Mouse (Mus musculus): ENCODE measurements around the gene Klhl25.
"Not testable (repeated sequence)": the region's sequence is repeated elsewhere in the genome, so short reads cannot be mapped to it uniquely, and the experiment has no call there.

Klhl25 gene

DNA sequence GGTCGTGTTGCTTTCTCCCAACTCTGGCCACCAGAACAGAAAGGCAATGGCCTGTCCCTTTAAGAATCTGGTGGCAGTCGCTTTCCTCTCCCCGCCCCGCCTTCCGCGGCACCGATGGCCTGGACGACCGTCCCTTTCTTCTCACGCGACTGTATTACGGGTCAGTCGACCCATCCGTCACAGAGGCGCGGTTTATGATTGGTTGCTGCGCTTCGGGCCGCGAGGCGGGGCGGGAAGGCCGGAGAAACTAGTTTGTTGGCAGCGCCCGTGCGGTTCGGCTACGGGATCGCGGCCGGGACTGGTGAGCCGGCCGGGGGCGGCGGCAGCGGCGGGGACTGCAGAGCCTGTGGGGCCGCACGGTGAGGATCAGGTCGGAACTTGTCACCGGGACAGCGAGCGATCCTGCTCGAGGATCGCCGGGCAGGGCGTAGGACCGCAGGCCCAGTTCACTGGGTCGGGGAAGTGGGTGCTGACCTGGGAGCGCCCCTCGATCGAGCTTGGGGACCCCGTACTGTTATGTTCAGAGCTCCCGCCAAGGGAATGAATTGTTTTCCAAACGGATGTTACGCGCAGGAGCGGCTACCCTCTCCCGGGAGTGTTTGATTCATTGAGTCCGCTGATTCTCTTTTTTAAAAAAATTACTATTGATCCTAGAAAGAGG is at the start of gene Klhl25:
Gene Klhl25, plus strand, starts transcription at position 196 of the 661 bp plus-strand sequence.
- CTCF ChIA-PET, result interaction anchor here (0.5 to 1.7 kb wide), 3 partner anchors 22 to 100 kb away, joined by 3 to 10 read pairs (median 5); no protein-coding TSS in a partner anchor

DNA sequence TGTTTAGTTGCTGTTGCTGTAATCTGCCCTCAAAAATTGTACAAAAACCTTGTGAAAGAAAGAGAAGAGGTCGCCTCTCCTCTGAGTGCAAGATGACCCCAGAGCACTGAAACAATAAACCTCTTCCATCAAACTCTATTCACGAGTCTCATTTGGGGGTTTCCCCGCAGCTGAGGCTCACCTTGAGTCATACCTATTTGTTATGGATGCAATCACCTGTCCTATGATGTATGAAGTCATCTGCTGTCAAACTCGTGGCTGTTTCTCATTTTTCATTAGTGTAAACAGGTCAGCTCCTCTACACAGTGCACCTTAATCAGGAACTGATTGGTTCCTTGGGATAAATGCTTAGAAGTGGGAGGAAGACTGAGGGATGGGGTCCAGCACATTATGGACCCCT is 47.6 kb upstream of the Klhl25 start:
- CTCF ChIA-PET, result interaction anchor here (0.5 kb wide), 1 partner anchor 308 kb away, joined by 5 read pairs; no protein-coding TSS in a partner anchor

DNA sequence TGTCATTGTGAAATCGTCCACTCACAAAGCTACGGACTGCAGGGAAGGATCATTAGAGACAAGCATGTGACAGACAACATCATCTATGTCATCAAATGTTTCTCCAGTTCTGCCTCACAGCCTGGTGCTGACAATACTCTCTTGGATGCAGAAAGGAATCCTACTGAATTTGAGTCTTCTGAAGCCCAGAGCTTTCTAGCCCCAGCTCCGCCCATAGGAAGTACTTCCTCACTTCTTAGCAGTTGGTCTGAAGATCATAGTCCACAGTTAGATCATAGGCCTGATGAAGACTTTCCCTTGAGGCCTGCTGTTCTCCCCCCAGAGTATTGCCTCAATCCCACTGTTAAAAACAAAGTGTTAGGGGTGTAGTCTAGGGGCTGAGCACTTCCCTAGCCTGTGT is 47.1 kb upstream of the Klhl25 start:
- CTCF ChIA-PET, result interaction anchor here (0.5 kb wide), 1 partner anchor 309 kb away, joined by 5 read pairs; no protein-coding TSS in a partner anchor

- CTCF ChIA-PET, result no interaction called here
Measured at GRCm38 (mm10) chr7:75801621-75802358, 46.3 kb upstream of the Klhl25 start.

DNA sequence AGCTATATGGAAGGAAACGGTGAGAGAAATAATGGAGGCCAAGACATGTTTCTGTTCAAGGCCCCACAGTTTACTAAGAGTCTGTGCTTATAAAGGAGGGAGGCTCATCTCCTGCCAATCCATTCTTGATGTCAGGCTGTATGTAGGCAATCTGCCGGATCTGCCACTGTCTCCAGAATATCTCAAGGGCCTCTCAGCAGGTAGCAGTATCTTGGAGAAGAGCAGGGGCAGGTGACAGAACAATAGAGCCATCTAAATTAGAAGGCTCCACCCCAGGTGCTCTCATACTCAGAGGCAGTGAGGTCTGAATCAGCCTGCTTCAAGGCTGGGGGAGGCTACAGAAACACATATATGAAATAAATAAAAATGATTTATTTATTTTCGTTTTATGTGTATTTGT is 45.2 kb upstream of the Klhl25 start:
- CTCF ChIA-PET, result no interaction called here

GRCm38 (mm10) chr7:75806161-75806560 is 41.9 kb upstream of the Klhl25 start:
- CTCF ChIA-PET, result no interaction called here

- CTCF ChIA-PET, result no interaction called here
Measured at GRCm38 (mm10) chr7:75806711-75807110, 41.4 kb upstream of the Klhl25 start.

GRCm38 (mm10) chr7:75807460-75808304 is 40.4 kb upstream of the Klhl25 start:
- CTCF ChIA-PET, result interaction anchor here (0.7 kb wide), 2 partner anchors 27 to 669 kb away, joined by 6 to 8 read pairs; no protein-coding TSS in a partner anchor

DNA sequence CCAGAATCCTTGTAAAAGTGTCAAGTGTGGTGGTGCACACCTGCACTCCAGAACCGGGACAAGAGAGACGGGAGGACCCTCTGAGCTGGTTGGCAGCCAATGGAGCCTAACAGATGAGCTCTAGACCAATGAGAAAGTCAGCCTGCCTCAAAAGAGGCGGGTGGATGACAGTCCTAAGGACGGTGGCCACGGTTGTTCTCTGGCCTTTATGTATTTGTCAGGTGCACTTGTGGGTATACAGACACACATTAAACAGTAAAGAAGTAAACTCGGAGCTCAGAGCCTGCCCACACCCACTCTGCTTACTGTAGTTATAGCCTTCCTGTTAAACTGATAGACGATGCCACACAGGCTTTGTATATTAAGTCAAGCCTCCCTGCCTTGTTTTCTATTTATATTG is 27.4 kb upstream of the Klhl25 start:
- CTCF ChIA-PET, result no interaction called here

DNA sequence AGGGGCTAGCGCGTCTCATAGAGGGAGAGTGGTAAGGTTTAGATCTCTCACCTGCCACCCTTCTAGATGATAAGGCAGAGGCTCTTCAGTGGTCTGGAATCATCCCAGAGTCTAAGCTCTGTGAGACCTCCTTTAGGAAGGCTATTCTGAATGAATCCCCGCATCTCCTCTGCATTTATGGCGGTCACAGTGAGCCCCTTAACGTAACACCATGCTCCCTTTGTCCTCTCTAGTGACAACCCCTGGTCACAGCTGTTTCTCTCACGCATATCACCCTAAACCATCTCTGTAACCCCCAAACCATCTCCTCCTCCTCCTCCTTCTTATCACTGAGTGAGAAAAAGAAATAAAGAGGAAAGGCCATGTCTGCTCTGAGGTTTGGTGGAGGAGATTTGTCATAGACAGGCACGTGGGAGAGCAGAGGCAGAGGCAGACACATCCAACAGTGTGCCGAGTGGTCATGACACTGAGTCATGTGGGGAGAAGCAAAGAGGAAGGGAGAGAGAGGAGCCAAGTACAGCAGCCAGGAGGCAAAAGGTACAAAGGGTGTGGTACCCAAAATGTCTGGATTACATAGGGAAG is 25.9 kb upstream of the Klhl25 start:
- CTCF ChIA-PET, result no interaction called here

- CTCF ChIA-PET, result no interaction called here
Measured at GRCm38 (mm10) chr7:75823071-75823470, 25.0 kb upstream of the Klhl25 start.

DNA sequence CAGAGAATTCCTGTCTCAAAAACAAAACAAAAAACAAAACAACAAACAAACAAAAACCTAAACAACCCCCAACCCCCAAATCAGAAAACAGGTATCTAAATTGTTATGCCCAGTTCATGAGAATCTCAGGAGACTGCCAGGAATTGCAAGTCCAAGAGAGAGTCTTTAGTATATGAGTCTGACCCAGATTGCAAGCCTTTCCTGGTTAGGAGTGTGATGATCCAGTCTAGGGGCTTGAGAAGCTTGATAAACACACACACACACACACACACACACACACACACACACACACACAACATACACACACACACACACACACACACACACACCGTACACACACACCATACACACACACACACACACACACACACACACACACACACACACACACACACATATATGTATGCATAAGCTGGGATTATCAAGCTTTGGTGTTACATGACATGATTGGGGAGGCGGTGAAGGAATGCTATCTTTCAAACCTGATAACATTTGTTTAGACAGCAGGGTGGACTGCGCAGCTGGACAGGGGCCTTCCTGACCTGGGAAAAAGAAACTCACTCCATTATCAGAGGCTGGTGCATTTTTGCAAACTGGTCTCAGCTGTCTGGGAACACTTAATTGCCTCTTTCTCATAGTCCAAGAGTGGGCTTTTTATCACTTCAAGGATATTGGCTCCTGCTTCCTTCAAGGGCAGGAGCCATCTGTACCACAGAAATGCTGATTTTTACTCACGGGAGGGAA is 21.6 kb upstream of the Klhl25 start:
- CTCF ChIA-PET, result interaction anchor here (0.7 kb wide), 1 partner anchor 117 kb away, joined by 4 read pairs; no protein-coding TSS in a partner anchor

GRCm38 (mm10) chr7:75827357-75827756 is 20.8 kb upstream of the Klhl25 start:
- CTCF ChIA-PET, result interaction anchor here (0.7 kb wide), 1 partner anchor 118 kb away, joined by 4 read pairs; no protein-coding TSS in a partner anchor

- CTCF ChIA-PET, result no interaction called here
Measured at GRCm38 (mm10) chr7:75827850-75828249, 20.3 kb upstream of the Klhl25 start.

DNA sequence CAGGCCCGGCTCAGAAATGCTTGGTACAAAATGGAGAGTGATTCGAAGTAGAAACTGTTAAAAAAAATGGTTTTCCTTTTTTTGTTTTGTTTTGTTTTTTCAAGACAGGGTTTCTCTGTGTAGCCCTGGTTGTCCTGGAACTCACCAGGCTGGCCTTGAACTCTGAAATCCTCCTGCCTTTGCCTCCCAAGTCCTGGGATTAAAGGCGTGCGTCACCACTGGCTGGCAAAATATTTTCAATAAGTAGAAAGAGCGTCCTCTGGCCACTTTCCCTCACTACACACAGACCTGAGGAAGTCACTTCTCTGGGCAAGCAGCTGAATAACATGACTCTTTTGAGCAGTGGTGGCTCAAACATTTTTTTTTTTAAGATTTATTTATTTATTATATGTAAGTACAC is 19.6 kb upstream of the Klhl25 start:
- CTCF ChIA-PET, result interaction anchor here (0.6 to 1.7 kb wide), 3 partner anchors 83 to 251 kb away, joined by 3 to 7 read pairs (median 5); no protein-coding TSS in a partner anchor

DNA sequence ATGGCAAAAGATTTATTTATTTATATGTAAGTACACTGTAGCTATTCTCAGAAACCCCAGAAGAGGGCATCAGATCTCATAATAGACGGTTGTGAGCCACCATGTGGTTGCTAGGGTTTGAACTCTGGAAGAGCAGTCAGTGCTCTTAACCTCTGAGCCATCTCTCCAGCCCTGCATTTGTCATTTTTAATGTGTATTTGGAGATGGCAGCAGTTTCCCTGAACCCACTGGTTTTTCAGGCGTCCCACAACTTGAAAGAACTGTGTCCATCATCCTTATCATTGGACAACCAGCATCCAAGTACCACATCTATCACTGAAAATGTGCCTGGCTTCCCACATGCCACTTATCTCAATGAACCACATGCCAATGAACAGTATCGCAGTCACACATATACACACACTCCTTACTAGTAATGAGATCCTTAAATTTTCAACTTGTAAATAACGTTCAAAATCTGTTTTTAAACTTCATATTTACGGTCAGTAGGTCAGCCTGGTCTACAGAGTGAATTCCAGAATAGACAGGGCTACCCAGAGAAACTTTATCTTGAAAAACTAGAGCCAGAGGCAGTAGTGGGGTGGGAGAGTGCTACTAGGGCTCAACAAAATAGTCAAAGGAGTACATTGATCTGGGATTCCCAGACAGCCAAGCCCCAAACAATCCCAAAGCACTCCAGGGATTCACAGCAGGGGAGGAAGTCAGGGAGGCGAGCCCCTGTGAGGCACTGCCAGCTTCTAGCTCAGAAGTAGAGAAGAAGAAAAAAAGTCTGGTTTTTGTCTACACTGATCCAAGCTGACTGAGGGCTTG is 17.7 kb upstream of the Klhl25 start:
- CTCF ChIA-PET, result interaction anchor here (0.5 to 0.7 kb wide), 2 partner anchors 41 to 461 kb away, joined by 3 to 11 read pairs; no protein-coding TSS in a partner anchor

DNA sequence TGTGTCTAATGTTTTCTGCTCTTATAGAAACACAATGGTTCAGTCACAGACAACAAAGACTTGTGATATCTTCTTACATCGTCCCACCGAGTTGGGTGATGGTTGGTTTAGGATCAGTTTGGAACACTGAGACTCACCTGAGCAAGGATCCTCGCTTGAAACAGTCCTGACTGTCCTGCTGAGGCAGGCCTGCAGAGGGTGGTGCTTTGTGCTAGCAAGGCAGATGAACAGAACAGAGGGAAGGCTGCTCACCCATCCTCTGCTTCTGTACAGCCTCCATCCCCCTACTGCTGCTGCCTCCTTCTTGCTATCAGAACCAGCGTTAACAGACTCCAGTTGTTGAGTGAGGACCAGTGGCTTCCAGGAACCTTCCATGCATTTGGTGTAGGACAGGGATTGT is 14.2 kb upstream of the Klhl25 start:
- CTCF ChIA-PET, result not testable (repeated sequence)

DNA sequence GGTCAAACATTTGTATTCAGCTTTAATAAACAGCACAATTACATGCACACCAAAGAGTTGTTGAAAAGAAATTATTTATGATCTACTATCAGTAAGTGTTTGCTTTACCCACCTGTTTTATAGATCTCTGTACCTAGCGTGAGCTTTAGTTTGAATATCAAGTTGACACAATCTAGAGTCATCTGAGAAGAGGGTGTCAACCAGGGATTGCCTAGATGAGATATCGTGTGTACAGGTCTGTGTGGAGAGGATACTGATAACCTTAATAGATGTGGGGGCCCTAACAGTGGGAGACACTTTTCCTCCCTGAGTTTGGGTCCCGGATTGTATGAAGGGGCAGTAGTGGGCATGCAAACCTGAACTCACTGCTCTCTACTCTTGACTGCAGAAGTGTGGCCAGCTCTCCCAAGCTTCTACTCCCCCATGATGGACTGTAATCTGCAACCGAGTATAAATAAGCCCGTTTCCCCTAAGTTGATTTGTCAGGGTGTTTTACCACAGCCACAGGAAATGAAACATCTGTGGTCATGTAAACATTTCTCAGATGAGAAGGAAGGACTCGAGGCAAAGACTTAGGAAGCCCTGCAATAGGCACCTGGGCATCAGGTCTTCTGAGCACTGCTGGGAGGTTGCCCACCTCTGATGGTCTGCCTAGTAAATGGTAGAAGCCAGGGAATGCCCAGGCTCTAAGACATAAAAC is 13.0 kb upstream of the Klhl25 start:
- CTCF ChIA-PET, result not testable (repeated sequence)

GRCm38 (mm10) chr7:75840071-75840470 is 8.0 kb upstream of the Klhl25 start:
- CTCF ChIA-PET, result interaction anchor here (0.6 to 0.7 kb wide), 4 partner anchors 93 to 504 kb away, joined by 3 to 8 read pairs (median 4); no protein-coding TSS in a partner anchor
